Mouse (Mus musculus) midbrain, embryonic 10.5 days (tissue): ENCODE results near the gene Npff. TPM values are rescaled to one million over a fixed set of nuclear protein-coding genes. Genes with fewer than 3 reads are reported as not detected.

Experiments used
- DNase-seq: peaks from one replicate; pipeline ENCODE4 v3.0.0-alpha.2; 2017; ENCODE audit warnings: low spot score
- H3K27ac ChIP-seq: fragments of 300-500 bp; sonication (generic); replicated peaks from 2 replicates; pipeline ENCODE4 v1.5.1; 2016; ENCODE audit warnings: mild to moderate bottlenecking
- H3K27me3 ChIP-seq: fragments of 300-500 bp; sonication (generic); 2 replicates; pipeline ENCODE4 v1.6.1; 2016; ENCODE audit warnings: low read depth, mild to moderate bottlenecking; ENCODE audit not compliant: poor library complexity, severe bottlenecking
- H3K36me3 ChIP-seq: fragments of 300-500 bp; sonication (generic); 2 replicates; pipeline ENCODE4 v1.6.1; 2016; ENCODE audit warnings: mild to moderate bottlenecking, moderate library complexity
- H3K4me1 ChIP-seq: fragments of 300-500 bp; sonication (generic); 2 replicates; pipeline ENCODE4 v1.6.1; 2016
- H3K4me3 ChIP-seq: fragments of 300-500 bp; sonication (generic); 2 replicates; pipeline ENCODE4 v1.5.1; 2016; ENCODE audit warnings: mild to moderate bottlenecking, moderate library complexity
- H3K9me3 ChIP-seq: fragments of 300-500 bp; sonication (generic); replicated peaks from 2 replicates; pipeline ENCODE4 v1.6.1; 2016; ENCODE audit warnings: mild to moderate bottlenecking
- WGBS: fragments of 180-500 bp; shearing (Covaris S2); methylation state at CpG from one replicate; pipeline ENCODE4 v1.1.7; 2016; 5-methylcytosine and 5-hydroxymethylcytosine counted together
- polyA plus RNA-seq: library from polyadenylated mRNA; unstranded; fragments of >200 nt; fragmentation: Nextera tagmentation; extraction: Ambion mirVana; gene quantifications from 2 replicates; pipeline ENCODE4 v1.2.1, GENCODE M21; 2016

The Npff gene
- polyA plus RNA-seq, 1 experiment from 2014 or later = 2.0 TPM

DNA sequence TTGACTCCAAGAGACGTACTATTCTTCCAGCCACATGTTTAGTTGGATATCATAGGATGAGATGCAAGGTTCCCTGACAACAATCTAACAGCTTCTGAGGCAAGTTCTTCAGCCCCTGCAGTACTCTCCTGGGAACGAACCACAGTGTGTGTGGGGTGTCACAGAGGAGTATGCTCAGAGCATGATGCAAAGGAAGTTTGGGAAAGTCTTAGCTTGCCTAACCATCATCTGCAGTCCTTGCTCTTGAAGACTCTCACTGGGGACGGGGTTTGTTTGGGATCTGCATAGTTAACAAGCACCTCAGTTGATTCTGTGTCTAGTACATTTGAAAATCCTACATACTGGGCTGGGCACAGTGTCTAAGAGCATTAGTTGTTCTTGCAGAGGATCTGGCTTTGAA is 16.4 kb downstream of the Npff start:
- Histone ChIP-seq H3K9me3 (no peaks in the 10 kb centered on the region), H3K4me1 (peaks cover 42% of the 10 kb centered on the region), H3K4me3 (no peak overlapping the region), H3K27ac (no peak overlapping the region), H3K27me3 (no peaks in the 10 kb centered on the region), H3K36me3 (peaks cover 43% of the 10 kb centered on the region)
- WGBS = 89% methylated on average over 3 of the region's 3 CpGs
- no peak for DNase-seq

GRCm38 (mm10) chr15:102507561-102507960 is 17.2 kb downstream of the Npff start:
- Histone ChIP-seq H3K4me1 (peaks cover 36% of the 10 kb centered on the region), H3K4me3 (no peak overlapping the region), H3K9me3 (no peaks in the 10 kb centered on the region), H3K36me3 (peaks cover 51% of the 10 kb centered on the region), H3K27me3 (no peaks in the 10 kb centered on the region), H3K27ac (no peak overlapping the region)
- DNase-seq = no peak

DNA sequence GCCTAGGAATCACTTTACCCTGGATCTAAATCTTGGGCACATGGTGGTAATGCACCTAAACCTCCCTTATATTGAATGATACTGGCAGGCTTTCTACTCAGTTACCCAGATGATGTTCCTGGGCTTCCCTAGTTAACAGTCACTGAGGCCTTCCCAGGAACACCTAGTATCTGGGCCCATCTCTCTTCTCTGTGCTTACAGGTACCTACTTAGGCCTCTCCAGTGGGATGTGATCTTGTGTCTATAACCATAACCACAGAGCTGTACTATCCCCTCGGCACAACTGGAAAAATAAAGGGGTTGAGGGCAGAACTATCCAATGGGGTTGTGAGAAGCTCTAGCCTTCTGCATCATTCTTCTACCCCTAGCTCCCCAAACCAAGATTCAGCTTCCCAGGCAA is 17.9 kb downstream of the Npff start:
- Histone ChIP-seq H3K36me3 (peaks cover 58% of the 10 kb centered on the region), H3K27ac (no peak overlapping the region), H3K9me3 (no peaks in the 10 kb centered on the region), H3K27me3 (no peaks in the 10 kb centered on the region), H3K4me3 (no peak overlapping the region), H3K4me1 (peaks cover 29% of the 10 kb centered on the region)
- 95% methylated on average over 1 of the region's 1 CpGs for WGBS
- no peak for DNase-seq

- Histone ChIP-seq H3K36me3 (peaks cover 62% of the 10 kb centered on the region), H3K27ac (no peak overlapping the region), H3K4me3 (no peak overlapping the region), H3K4me1 (peaks cover 25% of the 10 kb centered on the region), H3K9me3 (no peaks in the 10 kb centered on the region), H3K27me3 (no peaks in the 10 kb centered on the region)
- 83% methylated on average over 2 of the region's 2 CpGs for WGBS
- no peak for DNase-seq
These were observed 18.3 kb downstream of the Npff start for GRCm38 (mm10) chr15:102506464-102506830.

- no peaks in the 10 kb centered on the region for H3K27me3 ChIP-seq
- no peak overlapping the region for H3K27ac ChIP-seq
- H3K4me1 ChIP-seq = peaks cover 19% of the 10 kb centered on the region
- DNase-seq = no peak
- H3K36me3 ChIP-seq = peaks cover 67% of the 10 kb centered on the region
- no peaks in the 10 kb centered on the region for H3K9me3 ChIP-seq
- no peak overlapping the region for H3K4me3 ChIP-seq
- 90% methylated on average over 9 of the region's 9 CpGs for WGBS
These were observed 18.8 kb downstream of the Npff start for GRCm38 (mm10) chr15:102505770-102506463.

- no peak overlapping the region for H3K27ac ChIP-seq
- no peaks in the 10 kb centered on the region for H3K9me3 ChIP-seq
- DNase-seq = no peak
- no peak overlapping the region for H3K4me3 ChIP-seq
- 80% methylated on average over 12 of the region's 12 CpGs for WGBS
- no peaks in the 10 kb centered on the region for H3K27me3 ChIP-seq
- H3K36me3 ChIP-seq = peaks cover 74% of the 10 kb centered on the region
- H3K4me1 ChIP-seq = peaks cover 13% of the 10 kb centered on the region
These were observed 19.5 kb downstream of the Npff start for GRCm38 (mm10) chr15:102505073-102505769.

- DNase-seq = no peak
- 88% methylated on average over 9 of the region's 9 CpGs for WGBS
- peaks cover 85% of the 10 kb centered on the region for H3K36me3 ChIP-seq
These were observed 20.6 kb downstream of the Npff start for GRCm38 (mm10) chr15:102503924-102504782.

DNA sequence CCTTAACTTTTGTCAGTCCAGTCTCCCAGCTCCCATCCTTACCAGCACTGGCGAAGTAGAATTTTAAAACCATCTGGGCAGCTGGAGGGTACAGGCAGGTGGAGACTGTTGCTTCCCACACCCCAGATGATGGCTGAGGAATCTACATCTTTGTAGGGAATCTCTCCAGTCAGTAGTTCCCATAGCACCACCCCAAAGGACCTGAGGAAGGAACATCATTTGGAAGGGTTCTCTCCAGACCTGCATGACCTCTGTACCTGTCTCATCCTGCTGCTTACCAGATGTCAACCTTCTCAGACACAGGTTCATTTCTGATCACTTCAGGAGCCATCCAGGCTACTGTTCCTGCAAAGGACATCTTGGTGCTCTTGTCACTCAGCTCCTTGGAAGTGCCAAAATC is 21.3 kb downstream of the Npff start, which contains the start of gene Gm10337:
Gm10337 (plus strand) TSS at position 276 of the 400 bp plus-strand sequence.
- Histone ChIP-seq H3K4me3 (no peak within 1 kb of the TSS), H3K4me1 (no peaks in the 10 kb centered on the region), H3K9me3 (no peaks in the 10 kb centered on the region), H3K36me3 (peaks cover 90% of the 10 kb centered on the region), H3K27me3 (no peaks in the 10 kb centered on the region), H3K27ac (no peak within 1 kb of the TSS)
- DNase-seq = no peak
- WGBS = 93% methylated on average over 1 of the region's 1 CpGs

More at GRCm38 (mm10) chr15:102503924-102504782, 20.6 kb downstream of the Npff start:
- H3K27me3 ChIP-seq = no peaks in the 10 kb centered on the region
- no peaks in the 10 kb centered on the region for H3K9me3 ChIP-seq
- H3K4me1 ChIP-seq = peaks cover 3% of the 10 kb centered on the region; the same call in 1 of the 2 replicates
- no peak overlapping the region for H3K27ac ChIP-seq
- H3K4me3 ChIP-seq = no peak overlapping the region

GRCm38 (mm10) chr15:102502254-102502840 is 22.4 kb downstream of the Npff start:
- Histone ChIP-seq H3K36me3 (peaks cover 92% of the 10 kb centered on the region), H3K4me3 (no peak overlapping the region), H3K4me1 (no peaks in the 10 kb centered on the region), H3K9me3 (no peaks in the 10 kb centered on the region), H3K27me3 (no peaks in the 10 kb centered on the region), H3K27ac (no peak overlapping the region)
- no peak for DNase-seq
- WGBS = 86% methylated on average over 9 of the region's 9 CpGs

DNA sequence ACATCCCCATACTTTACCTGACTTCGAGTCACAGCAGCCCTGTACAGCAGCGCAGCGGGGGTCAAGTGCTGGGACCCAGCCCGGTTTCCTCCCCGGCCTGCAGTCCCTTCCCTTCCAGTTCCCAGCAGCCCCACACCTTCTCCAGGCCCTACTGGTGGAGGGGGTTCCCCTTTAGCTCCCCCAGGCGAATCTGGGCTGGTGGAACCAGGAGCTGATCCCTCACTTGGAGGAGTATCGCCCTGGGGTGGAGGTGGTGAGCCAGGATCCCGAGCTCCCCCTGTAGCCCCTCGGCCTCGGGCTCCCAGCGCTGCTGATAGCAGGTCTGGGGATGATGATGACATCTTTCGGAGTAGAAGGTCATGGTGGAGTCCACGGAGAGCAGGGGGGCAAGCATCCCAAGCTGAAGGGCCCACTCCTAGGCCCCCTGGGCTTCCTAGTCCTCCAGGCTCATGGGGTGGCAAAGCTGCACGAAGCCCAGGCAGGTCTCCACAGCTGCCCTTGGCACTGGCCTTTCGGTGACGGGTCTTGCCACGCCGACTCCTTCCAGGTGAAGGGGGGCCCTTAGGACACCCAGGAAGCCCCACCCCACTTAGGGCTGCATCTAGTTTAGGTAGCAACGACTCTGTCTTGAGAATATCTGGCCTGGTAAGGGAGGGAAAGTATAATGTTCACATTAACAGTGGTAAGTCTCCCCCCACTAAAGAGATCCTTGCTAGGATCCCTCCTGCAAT is 23.5 kb downstream of the Npff start:
- Histone ChIP-seq H3K27me3 (no peaks in the 10 kb centered on the region), H3K4me1 (no peaks in the 10 kb centered on the region), H3K36me3 (peaks cover 98% of the 10 kb centered on the region), H3K4me3 (no peak overlapping the region), H3K27ac (no peak overlapping the region), H3K9me3 (no peaks in the 10 kb centered on the region)
- DNase-seq = no peak
- WGBS = 92% methylated on average over 19 of the region's 19 CpGs

DNA sequence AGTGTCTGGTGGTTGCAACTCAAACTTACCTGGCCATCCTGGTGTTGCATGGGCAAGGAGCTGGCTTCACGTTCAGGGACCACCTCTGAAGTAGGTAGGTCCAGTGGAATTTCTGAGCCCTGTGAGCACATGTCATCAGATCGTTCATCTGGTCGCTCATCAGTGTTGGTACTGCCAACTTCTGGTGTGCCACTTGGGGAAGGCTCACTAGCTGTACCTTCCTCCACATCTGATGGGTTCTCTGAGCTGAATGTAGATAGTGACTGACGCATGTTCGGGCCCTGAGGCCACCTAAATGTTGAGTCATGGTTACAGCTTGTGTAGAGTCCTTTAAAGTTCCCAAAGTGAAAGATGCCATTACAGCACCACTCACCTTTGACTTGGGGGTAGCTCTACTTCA is 24.3 kb downstream of the Npff start:
- Histone ChIP-seq H3K27ac (no peak overlapping the region), H3K4me1 (no peaks in the 10 kb centered on the region), H3K27me3 (no peaks in the 10 kb centered on the region), H3K36me3 (peaks cover 99% of the 10 kb centered on the region), H3K9me3 (no peaks in the 10 kb centered on the region), H3K4me3 (no peak overlapping the region)
- 90% methylated on average over 5 of the region's 5 CpGs for WGBS
- DNase-seq = no peak

GRCm38 (mm10) chr15:102499851-102500250 is 24.9 kb downstream of the Npff start:
- H3K36me3 ChIP-seq = peaks cover 99% of the 10 kb centered on the region
- no peak overlapping the region for H3K4me3 ChIP-seq
- no peaks in the 10 kb centered on the region for H3K9me3 ChIP-seq
- DNase-seq = no peak
- H3K27ac ChIP-seq = no peak overlapping the region
- 91% methylated on average over 6 of the region's 6 CpGs for WGBS
- no peaks in the 10 kb centered on the region for H3K27me3 ChIP-seq
- H3K4me1 ChIP-seq = no peaks in the 10 kb centered on the region
